Mouse (Mus musculus): ENCODE data around the gene Sdr9c7.
A peak's percentile ranks its signal among the peaks of the same experiment; 100 is the strongest.

The Sdr9c7 gene

DNA sequence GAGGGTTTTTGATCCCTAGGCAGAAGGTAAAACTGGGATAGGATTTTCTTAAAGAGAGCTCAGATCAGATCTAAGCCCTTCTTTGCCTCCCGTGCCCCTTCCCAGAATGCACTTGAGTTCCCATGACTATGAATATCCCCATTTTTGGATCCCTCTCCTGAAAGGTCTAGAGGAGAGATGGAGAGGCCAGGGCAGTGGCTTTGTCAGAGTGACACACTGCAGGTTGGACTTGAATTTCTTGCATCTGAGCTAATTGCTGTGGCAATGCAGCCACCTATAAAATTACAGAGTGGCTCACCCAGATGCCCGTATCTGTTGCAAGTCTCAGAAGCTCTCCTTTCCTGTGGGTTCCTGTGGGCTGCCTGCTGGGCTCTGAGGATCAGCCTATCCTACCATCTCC lies at the start of gene Sdr9c7:
TSS of gene Sdr9c7 (plus strand) at position 301 of the 400 bp plus-strand sequence.
- DNase-seq: no peak

GRCm38 (mm10) chr10:127849628-127850027 lies 48.7 kb upstream of the Sdr9c7 start, which contains the start of gene Rdh19:
Gene Rdh19, plus strand, starts transcription at chr10:127849928.
- DNase-seq: no peak

- DNase-seq: no peak
These were observed 41.9 kb upstream of the Sdr9c7 start for GRCm38 (mm10) chr10:127856376-127856775.

- no peak for DNase-seq
These were observed 33.4 kb upstream of the Sdr9c7 start for GRCm38 (mm10) chr10:127864931-127865330.

DNA sequence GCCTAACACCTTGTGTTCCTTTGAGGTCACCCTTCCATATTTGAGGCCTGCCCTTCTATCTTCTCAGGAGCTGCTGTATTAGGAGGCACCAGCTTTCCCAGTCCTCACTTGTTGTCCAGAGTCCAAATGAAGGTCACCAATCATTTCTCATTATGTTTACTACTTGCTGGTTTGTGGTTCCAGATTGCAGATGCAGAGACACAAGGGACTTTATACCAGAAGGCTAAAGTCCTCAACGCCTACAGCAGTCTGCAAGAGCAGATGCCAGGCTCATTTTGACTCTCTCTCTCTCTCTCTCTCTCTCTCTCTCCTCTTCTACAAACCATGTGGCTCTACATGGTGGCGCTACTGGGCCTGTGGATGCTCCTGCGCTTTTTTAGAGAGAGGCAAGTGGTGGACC lies 32.1 kb upstream of the Sdr9c7 start, which contains the start of gene Rdh16f2:
TSS of gene Rdh16f2 (plus strand) at position 243 of the 400 bp plus-strand sequence.
- DNase-seq: no peak

DNA sequence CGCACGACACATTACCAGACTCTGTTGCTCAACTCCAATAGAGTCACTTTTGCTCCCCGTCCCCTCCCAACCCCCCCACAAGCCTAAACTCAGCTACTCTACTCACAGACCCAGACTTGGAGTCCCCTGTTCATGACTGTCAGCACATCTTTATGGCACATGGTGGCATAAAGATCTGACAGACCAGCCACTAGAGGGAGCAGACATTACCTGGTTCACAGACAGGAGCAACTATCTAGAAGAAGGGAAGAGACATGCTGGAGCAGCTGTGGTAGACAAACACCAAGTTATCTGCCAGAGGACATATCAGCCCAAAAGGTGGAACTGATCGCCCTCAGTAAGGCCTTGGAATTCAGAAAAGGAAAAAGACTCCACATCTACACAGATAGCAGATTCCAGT lies 25.8 kb upstream of the Sdr9c7 start:
- DNase-seq: no peak

- no peak for DNase-seq
These were observed 20.6 kb upstream of the Sdr9c7 start for GRCm38 (mm10) chr10:127877681-127878080.

GRCm38 (mm10) chr10:127878262-127879057 lies 19.9 kb upstream of the Sdr9c7 start:
- DNase-seq: no peak

GRCm38 (mm10) chr10:127879155-127879688 lies 19.1 kb upstream of the Sdr9c7 start:
- no peak for DNase-seq

GRCm38 (mm10) chr10:127881041-127881440 lies 17.3 kb upstream of the Sdr9c7 start:
- DNase-seq: no peak

GRCm38 (mm10) chr10:127886551-127886950 lies 11.8 kb upstream of the Sdr9c7 start:
- no peak for DNase-seq

GRCm38 (mm10) chr10:127886971-127887370 lies 11.3 kb upstream of the Sdr9c7 start:
- no peak for DNase-seq

DNA sequence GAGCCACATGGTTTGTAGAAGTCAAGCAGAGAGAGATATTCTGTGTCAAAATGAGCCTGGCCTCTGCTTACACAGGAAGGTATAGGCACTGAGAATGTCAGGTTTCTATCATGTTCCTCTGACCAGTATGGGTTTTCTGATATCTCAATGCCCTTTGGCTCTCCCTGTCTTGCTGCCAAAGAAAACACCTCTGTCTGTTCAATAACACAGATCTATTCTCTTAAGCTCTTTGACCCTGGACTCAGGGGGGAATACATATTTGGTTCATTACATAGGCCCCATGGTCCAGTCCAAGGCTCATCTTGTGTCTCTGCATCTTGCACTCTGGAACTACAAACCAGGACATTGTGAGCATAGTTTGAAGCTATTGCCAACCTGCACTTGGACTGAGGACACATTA lies 9.7 kb upstream of the Sdr9c7 start, which contains the start of gene Rdh7:
TSS of gene Rdh7 (minus strand) at position 213 of the 400 bp plus-strand sequence.
- no peak for DNase-seq

DNA sequence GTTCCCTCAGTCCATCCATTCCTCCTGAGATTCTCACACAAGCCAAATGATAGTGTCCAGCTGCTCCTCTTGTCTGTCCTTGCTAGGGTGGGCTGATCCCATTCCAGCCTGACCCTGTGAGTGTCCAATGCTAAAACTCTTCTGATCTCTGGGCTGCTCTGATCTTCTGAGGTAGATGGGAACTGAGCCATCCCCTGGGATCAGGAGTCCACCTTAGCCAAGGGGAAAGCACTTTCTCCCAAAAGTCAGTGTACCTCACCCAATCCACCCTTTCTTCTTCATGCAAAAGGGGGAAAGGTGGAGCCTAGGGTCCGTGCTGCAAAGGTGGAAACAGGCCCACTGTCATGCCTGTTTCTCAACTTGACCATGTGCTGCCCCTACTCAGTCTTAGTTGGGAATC lies 6.8 kb upstream of the Sdr9c7 start:
- DNase-seq: no peak

DNA sequence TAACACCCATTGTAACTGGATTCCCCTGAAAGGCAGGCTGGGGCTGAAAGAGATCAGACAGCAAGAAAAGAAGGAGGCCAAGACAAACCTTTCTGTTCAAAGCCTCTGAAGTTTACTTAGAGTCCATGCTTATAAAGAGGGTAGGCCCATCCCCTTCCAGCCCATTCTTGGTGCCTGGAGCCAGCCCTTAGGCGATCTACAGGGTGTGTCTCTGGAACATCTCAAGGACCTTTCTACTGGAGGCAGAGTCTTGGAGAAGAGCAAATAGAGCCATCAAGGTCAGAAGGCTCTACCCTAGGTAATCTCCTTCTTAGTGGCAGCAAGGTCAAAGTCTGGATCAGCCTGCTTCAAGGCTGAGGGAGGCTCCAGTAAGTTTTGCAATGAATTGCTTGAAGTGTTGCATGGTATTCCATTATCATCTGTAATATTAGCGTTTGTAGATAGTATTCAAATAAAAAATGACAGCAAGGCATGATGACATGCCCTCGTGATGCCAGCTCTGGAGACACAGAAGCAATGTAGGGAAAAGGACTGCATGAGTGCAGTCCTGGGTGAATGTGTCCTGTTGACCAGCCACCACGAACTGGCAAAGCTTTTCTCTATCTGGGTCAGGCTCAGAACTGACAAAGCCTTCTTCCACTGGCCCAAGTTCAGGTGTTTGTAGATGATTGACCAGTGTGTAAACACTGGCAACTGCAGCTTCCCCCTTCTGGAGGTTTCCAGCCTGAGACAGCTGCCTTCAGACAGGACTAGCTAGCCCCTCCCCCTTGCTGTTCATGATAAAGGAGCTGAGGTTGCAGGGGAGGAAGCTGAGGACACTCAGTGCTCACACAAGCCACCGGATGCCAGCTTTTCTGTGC lies 4.9 kb upstream of the Sdr9c7 start:
- peak in 1 of 2 experiments; percentile 12 for DNase-seq

DNA sequence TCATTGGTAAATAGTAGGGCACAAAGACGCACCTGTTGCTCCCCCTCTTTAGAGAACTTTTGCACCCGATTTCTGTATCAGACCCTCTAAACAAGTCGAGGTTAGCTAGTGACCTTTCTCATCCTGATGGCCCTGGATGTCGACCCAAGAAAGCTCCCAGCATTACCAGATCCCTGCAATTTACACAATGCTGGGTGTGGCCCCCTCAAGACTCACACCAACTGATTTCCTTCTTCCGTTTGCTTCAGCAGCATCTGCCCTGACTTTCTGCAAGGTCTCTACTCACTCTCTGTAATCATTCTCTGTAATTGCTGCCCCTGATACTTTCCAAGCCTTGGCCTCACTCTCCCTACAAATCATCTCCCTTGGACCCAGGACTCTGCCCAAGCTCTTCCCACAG lies 1.6 kb upstream of the Sdr9c7 start:
- DNase-seq: no peak

GRCm38 (mm10) chr10:127897506-127897905 lies 812 bp upstream of the Sdr9c7 start:
- no peak for DNase-seq

GRCm38 (mm10) chr10:127899783-127900182 lies 1.5 kb downstream of the Sdr9c7 start:
- DNase-seq: no peak

DNA sequence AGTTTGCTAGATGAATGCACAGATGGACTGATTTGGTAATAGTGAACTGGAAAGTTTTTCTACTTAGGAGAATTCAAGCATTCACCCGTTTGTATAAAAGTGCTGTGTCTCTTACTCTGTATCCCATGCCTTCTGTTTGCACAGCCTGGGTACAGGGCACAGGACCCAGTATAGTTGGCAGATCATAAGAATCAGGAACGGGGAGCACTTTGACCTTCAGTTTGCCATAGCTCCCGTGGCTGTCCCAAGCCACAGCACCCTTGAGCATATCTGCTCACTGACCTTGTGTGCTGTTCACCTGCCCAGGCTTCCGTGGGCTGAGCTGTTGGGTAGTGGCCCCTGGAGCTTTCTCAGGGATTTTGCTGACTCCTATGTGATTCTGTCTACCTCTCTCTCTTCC lies 3.4 kb downstream of the Sdr9c7 start:
- DNase-seq: no peak

DNA sequence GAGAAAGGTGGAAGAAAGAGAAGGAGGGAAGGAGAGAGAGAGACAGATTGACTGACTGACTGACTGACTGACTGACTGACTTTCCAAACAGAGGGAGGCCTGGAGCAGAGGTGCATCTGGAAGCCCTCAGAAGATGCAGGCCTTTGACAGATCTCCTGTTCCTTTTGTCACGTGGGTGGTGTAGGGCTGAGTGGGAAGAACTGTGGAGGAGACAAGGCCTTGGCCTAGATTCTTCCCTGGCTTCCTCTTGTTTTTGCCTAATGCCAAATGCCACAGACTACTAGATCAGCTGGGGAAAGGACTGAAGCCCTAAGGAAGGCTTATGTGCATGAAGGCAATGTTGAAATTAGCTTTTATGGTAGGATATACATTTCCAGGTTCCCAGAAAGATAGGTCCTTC lies 4.8 kb downstream of the Sdr9c7 start:
- DNase-seq: no peak

GRCm38 (mm10) chr10:127904718-127905446 lies 6.6 kb downstream of the Sdr9c7 start:
- DNase-seq: no peak

GRCm38 (mm10) chr10:127906138-127906537 lies 7.8 kb downstream of the Sdr9c7 start:
- DNase-seq: no peak
